Mouse (Mus musculus) CD4-positive, CD25-positive, alpha-beta regulatory T cell, adult 2 months (primary cell): ENCODE results near the gene Slc6a9.
A peak's percentile ranks its signal among the peaks of the same experiment; 100 is the strongest.

Source experiments
- DNase-seq: peaks from one replicate; pipeline ENCODE4 v3.0.0-alpha.2; 2012; ENCODE audit warnings: low read depth, low spot score

The Slc6a9 gene

GRCm38 (mm10) chr4:117834457-117834844, at the start of gene Slc6a9:
TSS of gene Slc6a9 (plus strand) at chr4:117834506.
- DNase-seq = no peak

GRCm38 (mm10) chr4:117786963-117787362, 47.3 kb upstream of the Slc6a9 start:
- peak; percentile 34 for DNase-seq

GRCm38 (mm10) chr4:117788308-117788707, 46.0 kb upstream of the Slc6a9 start:
- DNase-seq = no peak

GRCm38 (mm10) chr4:117799904-117800303, 34.4 kb upstream of the Slc6a9 start:
- no peak for DNase-seq

- DNase-seq = no peak
Measured at GRCm38 (mm10) chr4:117806992-117807391, 27.3 kb upstream of the Slc6a9 start.

- DNase-seq = no peak
Measured at GRCm38 (mm10) chr4:117810933-117811332, 23.4 kb upstream of the Slc6a9 start.

- peak; percentile 58 for DNase-seq
Measured at GRCm38 (mm10) chr4:117813591-117814192, 20.6 kb upstream of the Slc6a9 start.

GRCm38 (mm10) chr4:117814333-117814732, 20.0 kb upstream of the Slc6a9 start:
- DNase-seq = no peak

- no peak for DNase-seq
Measured at GRCm38 (mm10) chr4:117816776-117817175, 17.5 kb upstream of the Slc6a9 start.

- no peak for DNase-seq
Measured at GRCm38 (mm10) chr4:117818032-117818431, 16.3 kb upstream of the Slc6a9 start.

- DNase-seq = no peak
Measured at GRCm38 (mm10) chr4:117828572-117829145, 5.6 kb upstream of the Slc6a9 start.

- DNase-seq = peak; percentile 47
Measured at GRCm38 (mm10) chr4:117829260-117830123, 4.8 kb upstream of the Slc6a9 start.

- no peak for DNase-seq
Measured at GRCm38 (mm10) chr4:117830124-117830551, 4.2 kb upstream of the Slc6a9 start.

GRCm38 (mm10) chr4:117830801-117831200, 3.5 kb upstream of the Slc6a9 start:
- DNase-seq = no peak

GRCm38 (mm10) chr4:117831499-117831898, 2.8 kb upstream of the Slc6a9 start:
- DNase-seq = no peak

GRCm38 (mm10) chr4:117831920-117832691, 2.2 kb upstream of the Slc6a9 start:
- DNase-seq = no peak

- peak; percentile 43 for DNase-seq
Measured at GRCm38 (mm10) chr4:117834845-117835530, 682 bp downstream of the Slc6a9 start.

GRCm38 (mm10) chr4:117835531-117836111, 1.3 kb downstream of the Slc6a9 start:
- DNase-seq = peak; percentile 52

- DNase-seq = peak; percentile 84
Measured at GRCm38 (mm10) chr4:117836204-117836767, 2.0 kb downstream of the Slc6a9 start.

GRCm38 (mm10) chr4:117837271-117837670, 3.0 kb downstream of the Slc6a9 start:
- DNase-seq = no peak
